Mouse (Mus musculus) common myeloid progenitor, adult 5-6 weeks (primary cell): ENCODE data around the gene Slc8a2. TPM values are rescaled to one million over a fixed set of nuclear protein-coding genes. Genes with fewer than 3 reads are reported as not detected.

Experiments used
- ATAC-seq: replicated peaks from 2 replicates; pipeline ENCODE4 v1.8.0; 2016; ENCODE audit warnings: low read depth, mild to moderate bottlenecking, moderate TSS enrichment, inconsistent platforms; ENCODE audit not compliant: poor library complexity, severe bottlenecking
- total RNA-seq: library from RNA; stranded (forward); fragments of 200-1000, 187-1606 nt; gene quantifications from 2 replicates; pipeline ENCODE4 v1.2.3, GENCODE M21; 2017

Gene Slc8a2
- total RNA-seq, 1 experiment from 2014 or later, result 0.09 TPM

- peak; percentile 13; the same call in 1 of the 2 replicates for ATAC-seq
These were observed 29.1 kb downstream of the Slc8a2 start for GRCm38 (mm10) chr7:16158735-16159134.

DNA sequence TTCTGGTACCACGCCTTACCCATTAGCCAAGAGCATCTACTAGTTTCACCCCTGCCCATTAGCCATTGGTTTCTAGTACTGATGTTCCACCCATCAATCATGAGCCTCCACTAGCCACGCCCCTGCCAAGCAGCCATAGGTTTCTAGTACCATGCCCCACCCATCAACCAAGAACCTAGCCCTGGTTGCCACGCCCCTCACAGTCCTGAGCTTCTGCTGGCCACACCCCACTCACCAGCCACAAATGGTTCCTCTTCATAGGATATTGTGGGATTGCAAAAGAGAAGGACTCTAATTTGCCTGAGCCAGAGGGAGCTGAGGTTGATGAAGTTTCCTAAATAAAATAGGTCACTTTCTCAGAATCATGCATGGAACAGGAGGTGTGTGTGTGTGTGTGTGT lies 31.1 kb downstream of the Slc8a2 start:
- ATAC-seq, result peak; percentile 80

- ATAC-seq, result no peak
These were observed 31.7 kb downstream of the Slc8a2 start for GRCm38 (mm10) chr7:16161302-16161701.

GRCm38 (mm10) chr7:16162036-16162435 lies 32.4 kb downstream of the Slc8a2 start:
- ATAC-seq, result no peak

- no peak for ATAC-seq
These were observed 42.5 kb downstream of the Slc8a2 start for GRCm38 (mm10) chr7:16172141-16172581.

- ATAC-seq, result no peak
These were observed 43.0 kb downstream of the Slc8a2 start for GRCm38 (mm10) chr7:16172586-16173140.

- ATAC-seq, result no peak
These were observed 43.5 kb downstream of the Slc8a2 start for GRCm38 (mm10) chr7:16173146-16173545.

GRCm38 (mm10) chr7:16174597-16175541 lies 45.2 kb downstream of the Slc8a2 start, which contains the start of gene Meis3:
Meis3 (plus strand) TSS chr7:16175090.
- ATAC-seq, result peak; percentile 63

DNA sequence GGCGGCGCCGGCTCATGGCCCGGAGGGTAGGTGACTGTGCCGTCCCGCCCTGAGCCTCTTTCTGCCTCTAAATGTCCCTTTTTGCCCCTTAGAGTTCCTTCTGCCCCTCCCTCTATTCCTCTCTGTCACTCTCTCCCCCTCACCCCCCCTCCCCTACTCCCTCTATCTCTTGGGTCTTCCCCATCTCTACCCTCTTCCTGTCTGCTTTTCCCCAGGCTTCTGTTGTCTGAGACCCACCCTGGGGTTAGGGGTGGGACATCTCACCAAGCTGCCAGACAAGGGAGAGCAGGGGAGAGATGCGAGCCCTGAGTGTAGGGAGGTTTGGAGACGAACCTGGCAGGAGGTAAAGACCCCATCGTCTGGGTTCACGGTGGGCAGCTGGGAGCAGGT lies 45.9 kb downstream of the Slc8a2 start:
- ATAC-seq, result no peak

- no peak for ATAC-seq
These were observed 48.5 kb downstream of the Slc8a2 start for GRCm38 (mm10) chr7:16178114-16178513.

GRCm38 (mm10) chr7:16183663-16184062 lies 54.0 kb downstream of the Slc8a2 start:
- peak; percentile 85 for ATAC-seq

DNA sequence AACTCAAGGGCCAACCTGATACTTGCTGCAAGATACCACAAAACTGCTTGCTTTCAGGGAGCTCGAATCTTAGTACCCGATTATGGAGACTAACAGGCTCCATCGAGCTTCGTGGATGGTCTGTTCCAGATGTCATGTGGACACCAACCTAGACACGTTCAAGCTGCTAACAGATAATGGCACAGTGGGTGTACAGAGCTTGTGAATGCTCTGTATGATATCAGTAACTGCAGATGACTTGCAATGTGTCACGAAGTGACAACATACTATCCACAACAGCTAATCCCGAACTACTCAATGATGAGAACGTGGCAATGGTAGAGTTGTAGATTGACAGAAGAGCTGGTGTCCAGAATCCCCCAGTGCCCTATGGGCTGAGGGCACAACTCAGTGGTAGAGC lies 57.9 kb downstream of the Slc8a2 start:
- ATAC-seq, result no peak

- peak; percentile 84 for ATAC-seq
These were observed 62.7 kb downstream of the Slc8a2 start for GRCm38 (mm10) chr7:16192315-16192714.

GRCm38 (mm10) chr7:16193702-16194101 lies 64.1 kb downstream of the Slc8a2 start:
- ATAC-seq, result 0 out of 2 replicates have a peak, but pooled peaks have one; percentile 10

DNA sequence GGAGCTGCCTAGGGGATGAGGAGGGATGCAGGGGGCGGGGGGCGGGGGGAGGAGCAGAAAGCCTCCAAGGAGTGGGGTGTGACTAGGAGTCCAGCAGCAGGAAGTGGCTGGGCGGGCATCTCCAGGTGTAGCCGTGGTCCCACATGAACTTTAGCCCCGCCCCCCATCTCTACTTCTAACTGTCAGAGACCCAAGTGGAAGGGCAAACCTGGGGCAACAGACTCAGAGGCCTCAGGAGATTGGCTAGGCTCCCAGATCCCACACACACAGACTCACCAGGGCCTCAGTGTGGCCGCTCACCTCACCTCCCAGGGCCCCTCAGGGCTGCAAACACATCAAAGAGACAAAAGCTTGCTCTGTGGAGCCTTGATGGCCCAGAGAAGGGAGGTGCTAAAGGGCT lies 67.0 kb downstream of the Slc8a2 start:
- no peak for ATAC-seq

DNA sequence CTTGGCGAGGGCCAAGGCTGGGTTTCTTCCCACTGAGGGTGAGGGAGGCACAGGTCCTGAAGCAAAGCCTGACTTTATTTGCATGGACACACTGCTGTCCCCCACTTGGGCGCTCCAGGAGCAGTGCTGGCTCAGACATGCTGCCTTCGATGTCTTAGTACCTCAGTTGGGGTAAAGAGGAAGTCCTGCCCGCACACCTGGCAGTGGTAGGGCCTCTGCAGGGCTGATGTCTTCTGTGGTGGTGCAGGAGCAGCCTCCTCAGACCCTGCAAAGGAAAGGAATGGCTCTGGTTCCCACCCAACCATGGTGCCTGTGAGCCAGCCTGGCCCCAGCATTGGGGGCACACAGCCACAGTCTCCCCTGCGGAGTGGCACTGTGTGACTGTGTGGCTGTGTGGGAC lies 67.5 kb downstream of the Slc8a2 start:
- no peak for ATAC-seq

- ATAC-seq, result no peak
These were observed 68.9 kb downstream of the Slc8a2 start for GRCm38 (mm10) chr7:16198540-16198939.

- peak; percentile 48 for ATAC-seq
These were observed 71.5 kb downstream of the Slc8a2 start for GRCm38 (mm10) chr7:16201136-16201535.

DNA sequence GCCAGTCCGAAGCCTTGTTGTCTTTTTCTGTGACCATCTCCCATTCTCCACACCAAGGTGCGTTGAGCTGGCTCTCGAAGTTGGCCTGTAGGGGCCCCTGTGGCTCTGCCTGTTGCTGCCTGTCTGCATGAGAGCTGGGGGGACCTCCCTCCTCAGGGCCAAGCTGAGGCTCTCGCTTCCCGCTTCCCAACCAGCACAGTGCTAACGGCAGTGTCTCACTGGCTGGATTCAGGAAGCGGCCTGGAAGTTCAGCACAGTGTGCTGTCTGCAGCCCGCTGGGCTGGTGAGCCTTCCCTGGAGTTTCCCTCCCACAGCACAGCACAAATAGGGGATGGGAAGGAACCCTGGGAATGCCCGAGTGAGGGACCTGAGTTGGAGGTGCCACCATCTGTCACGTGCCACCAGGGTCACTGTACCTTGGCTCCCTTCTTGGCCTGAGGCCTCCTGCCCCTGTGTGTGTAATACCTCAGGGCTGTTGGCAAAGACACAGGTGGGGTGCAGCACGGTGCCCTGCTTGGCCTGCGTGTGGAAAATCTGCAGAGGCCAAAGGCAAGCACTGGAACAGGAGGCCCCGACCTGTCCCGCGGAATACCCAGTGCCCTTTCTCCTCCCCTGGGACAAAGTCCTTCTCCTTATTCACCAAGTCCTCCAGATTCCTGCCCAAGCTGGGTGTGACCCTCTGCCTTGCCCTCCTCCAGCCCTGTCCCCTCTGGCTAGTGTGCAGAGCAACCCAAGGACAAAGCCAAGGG lies 73.3 kb downstream of the Slc8a2 start:
- no peak for ATAC-seq

GRCm38 (mm10) chr7:16203505-16203903 lies 73.9 kb downstream of the Slc8a2 start:
- ATAC-seq, result no peak
